Mouse (Mus musculus) myocyte (in vitro differentiated cells): ENCODE measurements around the gene Zc2hc1b.

Source experiments
- CEBPB ChIP-seq: IDR thresholded peaks from 2 replicates; pipeline ENCODE4 v1.6.1; 2011; ENCODE audit warnings: mild to moderate bottlenecking, moderate library complexity; ENCODE audit not compliant: poor library complexity, insufficient read depth, severe bottlenecking
- E2F4 ChIP-seq: IDR thresholded peaks from one replicate; pipeline ENCODE4 v1.6.1; 2011; ENCODE audit warnings: mild to moderate bottlenecking, control low read depth, moderate library complexity; ENCODE audit not compliant: insufficient read depth
- MAX ChIP-seq: IDR thresholded peaks from one replicate; pipeline ENCODE4 v1.6.1; 2011; ENCODE audit warnings: low read depth, mild to moderate bottlenecking, control low read depth
- MYOG ChIP-seq, 3 experiments: IDR thresholded peaks; one replicate each; pipeline ENCODE4 v1.6.1; 2011; ENCODE audit warnings: control low read depth in 2 of 3, low read depth in 2 of 3, mild to moderate bottlenecking in 2 of 3; ENCODE audit not compliant: insufficient read length in 2 of 3, control insufficient read depth in 1 of 3, insufficient read depth in 1 of 3
- POLR2A ChIP-seq: IDR thresholded peaks from one replicate; pipeline ENCODE4 v1.6.1; 2011; ENCODE audit warnings: low read depth, mild to moderate bottlenecking, control low read depth, moderate library complexity; ENCODE audit not compliant: insufficient read length

DNA sequence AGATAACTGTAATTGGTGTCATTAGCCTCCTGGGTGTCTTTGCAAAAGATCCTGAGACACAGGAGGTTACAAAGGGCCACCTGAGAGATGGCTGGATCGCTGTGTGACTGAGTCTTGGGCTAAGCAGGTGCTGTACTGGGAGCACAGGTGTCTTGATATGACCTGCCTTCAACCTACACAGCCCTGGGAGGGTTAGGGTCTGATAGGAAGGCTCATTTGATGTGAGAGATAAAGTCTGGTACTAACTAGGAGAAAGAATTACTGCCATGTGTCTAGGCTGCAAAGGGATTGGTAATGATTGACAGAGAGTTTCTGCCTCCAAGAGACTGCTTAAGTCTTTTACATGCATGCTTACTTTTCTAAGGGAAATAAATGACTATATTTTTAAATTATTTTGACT, 42.2 kb upstream of the Zc2hc1b start:
- no peak for TF ChIP-seq CEBPB
- no peak for TF ChIP-seq POLR2A
- TF ChIP-seq MAX: no peak
- no peak for TF ChIP-seq MYOG (IDR thresholded peaks at IDR 0.05; ENCODE audit: control insufficient read depth in 1 of 3, insufficient read depth in 1 of 3, insufficient read length in 2 of 3, low read depth in 2 of 3)
- TF ChIP-seq E2F4: no peak
